Mouse (Mus musculus) hindbrain, postnatal 0 days (tissue): ENCODE measurements at regions not wholly inside any gene's neighbourhood (a gene's known extent, or its start where the extent isn't known, plus 50 kb on each side); places are given as distances from the start of the nearest gene placed in this dataset.

ENCODE experiments used
- ATAC-seq: fragments of 200-750 bp; cut with Nextera tagmentation; 2 replicates; pipeline ENCODE4 v1.8.0; 2017; ENCODE audit warnings: mild to moderate bottlenecking, moderate TSS enrichment, moderate library complexity
- DNase-seq: peaks from one replicate; pipeline ENCODE4 v3.0.0-alpha.2; 2015; ENCODE audit warnings: low spot score
- H3K27ac ChIP-seq: fragments of 300-500 bp; sonication (generic); 2 replicates; pipeline ENCODE4 v1.5.1; 2014; ENCODE audit warnings: mild to moderate bottlenecking
- H3K27me3 ChIP-seq: fragments of 300-500 bp; sonication (generic); 2 replicates; pipeline ENCODE4 v1.6.1; 2014; ENCODE audit warnings: low read length, mixed read lengths; ENCODE audit not compliant: insufficient read depth
- H3K36me3 ChIP-seq: fragments of 300-500 bp; sonication (generic); 2 replicates; pipeline ENCODE4 v1.6.1; 2014; ENCODE audit warnings: low read length, mixed read lengths; ENCODE audit not compliant: insufficient read depth
- H3K4me1 ChIP-seq: fragments of 300-500 bp; sonication (generic); 2 replicates; pipeline ENCODE4 v1.6.1; 2014; ENCODE audit warnings: antibody characterized with exemption, low read length, mixed read lengths; ENCODE audit not compliant: insufficient read depth
- H3K4me2 ChIP-seq: fragments of 300-500 bp; sonication (generic); 2 replicates; pipeline ENCODE4 v1.6.1; 2014; ENCODE audit warnings: low read depth, mild to moderate bottlenecking, low read length, moderate library complexity, mixed read lengths
- H3K4me3 ChIP-seq: fragments of 300-500 bp; sonication (generic); 2 replicates; pipeline ENCODE4 v1.5.1; 2014; ENCODE audit warnings: low read length
- H3K9ac ChIP-seq: fragments of 300-500 bp; sonication (generic); replicated peaks from 2 replicates; pipeline ENCODE4 v1.6.1; 2014; ENCODE audit warnings: mild to moderate bottlenecking, low read length, moderate library complexity, mixed read lengths
- H3K9me3 ChIP-seq: fragments of 300-500 bp; sonication (generic); 2 replicates; pipeline ENCODE4 v1.6.1; 2016; ENCODE audit warnings: low read length, mixed read lengths
- CTCF ChIP-seq: IDR thresholded peaks from 2 replicates; pipeline ENCODE4 v1.5.1; 2016; ENCODE audit warnings: antibody characterized with exemption, control low read depth, low read depth
- WGBS: fragments of 180-500 bp; shearing (Covaris S2); extraction: QIAGEN DNeasy Blood & Tissue Kit; methylation state at CpG from one replicate; pipeline ENCODE4 v1.1.7; 2014; 5-methylcytosine and 5-hydroxymethylcytosine counted together

GRCm38 (mm10) chr14:76922399-76922939 is 114.1 kb upstream of the Ccdc122 start:
- no peak for TF ChIP-seq CTCF
- H3K27me3 ChIP-seq = no peaks in the 10 kb centered on the region
- no peaks in the 10 kb centered on the region for H3K9me3 ChIP-seq
- DNase-seq (no peak), ATAC-seq (no peak)
- H3K36me3 ChIP-seq = no peaks in the 10 kb centered on the region
- H3K9ac ChIP-seq = no peak overlapping the region
- no peak overlapping the region for H3K4me2 ChIP-seq
- H3K4me3 ChIP-seq = no peak overlapping the region
- 71% methylated on average over 6 of the region's 6 CpGs for WGBS
- no peak overlapping the region for H3K27ac ChIP-seq
- H3K4me1 ChIP-seq = no peaks in the 10 kb centered on the region

- Histone ChIP-seq H3K9ac (no peak overlapping the region), H3K27me3 (no peaks in the 10 kb centered on the region)
- ATAC-seq = no peak
Observed at GRCm38 (mm10) chr14:76918091-76918490, 118.5 kb upstream of the Ccdc122 start.

GRCm38 (mm10) chr14:76917139-76917929 is 119.2 kb upstream of the Ccdc122 start:
- no peak overlapping the region for H3K9ac ChIP-seq
- no peak overlapping the region for H3K27ac ChIP-seq
- no peaks in the 10 kb centered on the region for H3K36me3 ChIP-seq
- no peaks in the 10 kb centered on the region for H3K4me1 ChIP-seq
- TF ChIP-seq CTCF = no peak
- DNase-seq = no peak
- no peaks in the 10 kb centered on the region for H3K27me3 ChIP-seq
- H3K9me3 ChIP-seq = no peaks in the 10 kb centered on the region
- WGBS = 81% methylated on average over 10 of the region's 10 CpGs
- H3K4me2 ChIP-seq = no peak overlapping the region
- ATAC-seq = no peak
- no peak overlapping the region for H3K4me3 ChIP-seq

More at GRCm38 (mm10) chr14:76918091-76918490, 118.5 kb upstream of the Ccdc122 start:
- 74% methylated on average over 3 of the region's 3 CpGs for WGBS
- no peak for TF ChIP-seq CTCF
- Histone ChIP-seq H3K4me2 (no peak overlapping the region), H3K4me1 (no peaks in the 10 kb centered on the region), H3K27ac (no peak overlapping the region), H3K4me3 (no peak overlapping the region), H3K9me3 (no peaks in the 10 kb centered on the region), H3K36me3 (no peaks in the 10 kb centered on the region)
- no peak for DNase-seq

DNA sequence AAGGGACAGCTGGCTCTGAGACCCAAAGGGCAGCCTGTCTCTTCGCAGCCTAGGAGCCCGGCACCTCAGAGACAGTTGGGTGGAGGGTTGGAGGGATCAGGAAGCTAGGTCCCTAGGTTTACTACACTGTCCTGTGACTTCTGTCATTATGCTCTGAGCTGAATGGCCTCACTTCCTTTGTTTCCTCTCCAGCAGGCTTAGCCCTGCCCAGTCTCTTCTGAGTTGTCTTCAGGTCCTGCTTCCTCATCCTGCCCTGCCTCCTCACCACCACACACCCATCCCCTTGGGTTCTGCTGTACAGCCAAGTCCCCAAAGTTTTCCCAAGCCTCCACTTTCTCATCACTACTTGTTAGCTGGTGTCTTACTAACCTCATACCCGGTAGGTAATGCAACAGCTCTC is 122.7 kb upstream of the Ccdc122 start:
- Histone ChIP-seq H3K9ac (no peak overlapping the region), H3K36me3 (no peaks in the 10 kb centered on the region), H3K4me3 (no peak overlapping the region), H3K4me1 (no peaks in the 10 kb centered on the region), H3K27me3 (no peaks in the 10 kb centered on the region), H3K4me2 (no peak overlapping the region), H3K27ac (no peak overlapping the region), H3K9me3 (no peaks in the 10 kb centered on the region)
- ATAC-seq (no peak), DNase-seq (no peak)
- WGBS = 81% methylated on average over 3 of the region's 3 CpGs
- TF ChIP-seq CTCF = no peak

GRCm38 (mm10) chr14:76912301-76913001 is 124.1 kb upstream of the Ccdc122 start:
- Histone ChIP-seq H3K4me1 (no peaks in the 10 kb centered on the region), H3K27ac (no peak overlapping the region), H3K4me3 (no peak overlapping the region), H3K27me3 (no peaks in the 10 kb centered on the region), H3K4me2 (no peak overlapping the region), H3K36me3 (no peaks in the 10 kb centered on the region), H3K9ac (no peak overlapping the region), H3K9me3 (no peaks in the 10 kb centered on the region)
- no peak for TF ChIP-seq CTCF
- ATAC-seq (no peak), DNase-seq (no peak)
- 53% methylated on average over 8 of the region's 8 CpGs for WGBS

DNA sequence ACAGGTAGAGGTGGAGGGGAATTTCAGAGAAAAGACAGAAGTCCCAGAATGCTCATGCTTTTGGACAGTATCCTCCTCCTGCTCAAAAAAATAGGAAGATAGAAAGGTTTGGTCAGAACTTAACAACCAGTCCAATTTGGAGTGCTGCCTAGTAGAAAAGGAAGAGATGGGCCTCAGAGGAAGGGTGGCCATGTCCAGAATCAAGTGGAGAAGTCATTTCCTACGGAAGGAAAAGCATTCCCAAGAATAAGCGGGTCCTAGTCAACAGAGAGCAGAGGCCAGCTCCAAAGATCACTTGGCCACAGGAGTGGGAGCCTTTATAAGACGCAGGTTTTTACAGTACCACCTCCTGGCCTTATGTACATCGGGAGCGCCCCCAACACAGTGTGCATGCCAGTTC is 125.3 kb upstream of the Ccdc122 start:
- no peaks in the 10 kb centered on the region for H3K9me3 ChIP-seq
- H3K9ac ChIP-seq = no peak overlapping the region
- DNase-seq (no peak), ATAC-seq (no peak)
- H3K27me3 ChIP-seq = no peaks in the 10 kb centered on the region
- no peak for TF ChIP-seq CTCF
- WGBS = 92% methylated on average over 5 of the region's 5 CpGs
- no peak overlapping the region for H3K4me2 ChIP-seq
- no peak overlapping the region for H3K4me3 ChIP-seq
- H3K36me3 ChIP-seq = no peaks in the 10 kb centered on the region
- H3K27ac ChIP-seq = no peak overlapping the region
- H3K4me1 ChIP-seq = no peaks in the 10 kb centered on the region
